Mouse (Mus musculus) thymus, adult 18-20 months (tissue): Measurements from ENCODE around the gene Pde8a.

Experiments
- DNase-seq, 2 experiments: peaks; one replicate each; pipeline ENCODE4 v3.0.0; 2022; ENCODE audit warnings: mixed read lengths in 2 of 2

Pde8a gene

GRCm38 (mm10) chr7:81286456-81286855 lies 73.1 kb downstream of the Pde8a start:
- no peak for DNase-seq

- DNase-seq = no peak
Observed at GRCm38 (mm10) chr7:81286946-81287345, 73.5 kb downstream of the Pde8a start.

- DNase-seq = no peak
Observed at GRCm38 (mm10) chr7:81295169-81295568, 81.8 kb downstream of the Pde8a start.

- DNase-seq = no peak
Observed at GRCm38 (mm10) chr7:81298206-81298605, 84.8 kb downstream of the Pde8a start.

GRCm38 (mm10) chr7:81301323-81301722 lies 87.9 kb downstream of the Pde8a start:
- DNase-seq = no peak

- no peak for DNase-seq
Observed at GRCm38 (mm10) chr7:81303682-81304081, 90.3 kb downstream of the Pde8a start.

GRCm38 (mm10) chr7:81304100-81304499 lies 90.7 kb downstream of the Pde8a start:
- no peak for DNase-seq

- no peak for DNase-seq
Observed at GRCm38 (mm10) chr7:81304675-81305074, 91.3 kb downstream of the Pde8a start.

GRCm38 (mm10) chr7:81307735-81308134 lies 94.3 kb downstream of the Pde8a start:
- no peak for DNase-seq

- no peak for DNase-seq
Observed at GRCm38 (mm10) chr7:81309247-81309646, 95.9 kb downstream of the Pde8a start.

GRCm38 (mm10) chr7:81311130-81311529 lies 97.7 kb downstream of the Pde8a start:
- DNase-seq = no peak

GRCm38 (mm10) chr7:81311581-81311980 lies 98.2 kb downstream of the Pde8a start:
- DNase-seq = no peak

GRCm38 (mm10) chr7:81315583-81315982 lies 102.2 kb downstream of the Pde8a start:
- no peak for DNase-seq

- no peak for DNase-seq
Observed at GRCm38 (mm10) chr7:81319749-81320148, 106.4 kb downstream of the Pde8a start.

- DNase-seq = no peak
Observed at GRCm38 (mm10) chr7:81321776-81322175, 108.4 kb downstream of the Pde8a start.

GRCm38 (mm10) chr7:81326043-81326442 lies 112.6 kb downstream of the Pde8a start:
- no peak for DNase-seq

GRCm38 (mm10) chr7:81326859-81327258 lies 113.5 kb downstream of the Pde8a start:
- no peak for DNase-seq

GRCm38 (mm10) chr7:81327661-81328060 lies 114.3 kb downstream of the Pde8a start:
- no peak for DNase-seq

- DNase-seq = no peak
Observed at GRCm38 (mm10) chr7:81330767-81331166, 117.4 kb downstream of the Pde8a start.

GRCm38 (mm10) chr7:81331851-81332250 lies 118.5 kb downstream of the Pde8a start:
- no peak for DNase-seq

GRCm38 (mm10) chr7:81335705-81336431 lies 122.5 kb downstream of the Pde8a start:
- no peak for DNase-seq

- DNase-seq = no peak
Observed at GRCm38 (mm10) chr7:81336432-81336786, 123.0 kb downstream of the Pde8a start.

- DNase-seq = no peak
Observed at GRCm38 (mm10) chr7:81337785-81338521, 124.6 kb downstream of the Pde8a start.

GRCm38 (mm10) chr7:81338522-81338873 lies 125.1 kb downstream of the Pde8a start:
- no peak for DNase-seq

- no peak for DNase-seq
Observed at GRCm38 (mm10) chr7:81339783-81340182, 126.4 kb downstream of the Pde8a start.
